Mouse (Mus musculus) kidney, postnatal 0 days (tissue): Measurements from ENCODE around the gene Golm1. TPM values are rescaled to one million over a fixed set of nuclear protein-coding genes. Genes with fewer than 3 reads are reported as not detected.
"Not testable (repeated sequence)": the region's sequence is repeated elsewhere in the genome, so short reads cannot be mapped to it uniquely, and the experiment has no call there.

Experiments used
- ATAC-seq: fragments of 200-750 bp; cut with Nextera tagmentation; replicated peaks from 2 replicates; pipeline ENCODE4 v1.8.0; 2017; ENCODE audit warnings: low read depth, moderate number of reproducible peaks, moderate TSS enrichment, moderate library complexity; ENCODE audit not compliant: low FRiP score
- DNase-seq: peaks from one replicate; pipeline ENCODE4 v3.0.0-alpha.2; 2016; ENCODE audit warnings: low spot score
- H3K27ac ChIP-seq: fragments of 300-500 bp; sonication (generic); 2 replicates; pipeline ENCODE4 v1.5.1; 2014; ENCODE audit warnings: mild to moderate bottlenecking
- H3K27me3 ChIP-seq: fragments of 300-500 bp; sonication (generic); 2 replicates; pipeline ENCODE4 v1.6.1; 2014; ENCODE audit warnings: low read length, mixed read lengths; ENCODE audit not compliant: insufficient read depth
- H3K36me3 ChIP-seq: fragments of 300-500 bp; sonication (generic); 2 replicates; pipeline ENCODE4 v1.6.1; 2014; ENCODE audit warnings: low read length, mixed read lengths; ENCODE audit not compliant: insufficient read depth
- H3K4me1 ChIP-seq: fragments of 300-500 bp; sonication (generic); replicated peaks from 2 replicates; pipeline ENCODE4 v1.6.1; 2014; ENCODE audit warnings: antibody characterized with exemption, low read length, mixed read lengths; ENCODE audit not compliant: insufficient read depth
- H3K4me2 ChIP-seq: fragments of 300-500 bp; sonication (generic); 2 replicates; pipeline ENCODE4 v1.6.1; 2014; ENCODE audit warnings: mild to moderate bottlenecking, low read length, moderate library complexity, mixed read lengths
- H3K4me3 ChIP-seq: fragments of 300-500 bp; sonication (generic); replicated peaks from 2 replicates; pipeline ENCODE4 v1.5.1; 2014; ENCODE audit warnings: low read depth, low read length
- H3K9ac ChIP-seq: fragments of 300-500 bp; sonication (generic); 2 replicates; pipeline ENCODE4 v1.6.1; 2014; ENCODE audit warnings: low read depth, low read length
- H3K9me3 ChIP-seq: fragments of 300-500 bp; sonication (generic); replicated peaks from 2 replicates; pipeline ENCODE4 v1.6.1; 2016; ENCODE audit warnings: low read length, inconsistent platforms, mixed read lengths
- CTCF ChIP-seq: IDR thresholded peaks from 2 replicates; pipeline ENCODE4 v1.5.1; 2016; ENCODE audit warnings: antibody characterized with exemption, low read depth, mild to moderate bottlenecking, moderate library complexity
- WGBS: fragments of 180-500 bp; shearing (Covaris S2); extraction: QIAGEN DNeasy Blood & Tissue Kit; methylation state at CpG from one replicate; pipeline ENCODE4 v1.1.7; 2014; 5-methylcytosine and 5-hydroxymethylcytosine counted together
- polyA plus RNA-seq: library from polyadenylated mRNA; unstranded; fragments of >200 nt; fragmentation: Nextera tagmentation; extraction: Ambion mirVana; gene quantifications from 2 replicates; pipeline ENCODE4 v1.2.1, GENCODE M21; 2015

The Golm1 gene
- polyA plus RNA-seq, 1 experiment from 2014 or later: 23.0 TPM

DNA sequence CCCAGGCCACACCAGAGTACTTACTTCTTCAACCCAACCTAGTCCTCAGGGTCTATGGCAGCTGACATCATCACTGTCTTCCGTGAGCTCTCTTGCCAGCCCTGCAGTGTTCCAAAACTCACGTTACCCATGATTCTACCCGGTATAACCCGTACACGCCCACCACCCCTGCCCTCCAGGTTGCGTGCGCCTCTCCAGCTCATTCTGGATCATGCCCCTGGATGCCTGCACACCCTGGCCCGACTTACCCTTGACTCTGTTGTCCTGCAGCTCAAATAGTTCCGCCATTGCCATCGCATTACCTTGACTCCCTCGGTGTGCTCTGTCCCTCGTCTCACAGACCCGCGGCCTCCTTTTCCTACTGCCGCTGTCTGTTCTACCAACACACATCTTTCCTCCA is 34.6 kb upstream of the Golm1 start, which contains the start of gene Spata31d1a:
Gene Spata31d1a, minus strand, starts transcription at position 101 of the 400 bp plus-strand sequence.
- H3K27me3 ChIP-seq: no peaks in the 10 kb centered on the region
- 90% methylated on average over 15 of the region's 15 CpGs for WGBS
- H3K9ac ChIP-seq: no peak within 1 kb of the TSS
- no peaks in the 10 kb centered on the region for H3K9me3 ChIP-seq
- H3K4me2 ChIP-seq: no peak within 1 kb of the TSS
- no peak for TF ChIP-seq CTCF
- no peaks in the 10 kb centered on the region for H3K36me3 ChIP-seq
- H3K4me1 ChIP-seq: no peaks in the 10 kb centered on the region
- H3K27ac ChIP-seq: no peak within 1 kb of the TSS
- H3K4me3 ChIP-seq: no peak within 1 kb of the TSS
- no peak for ATAC-seq
- no peak for DNase-seq

DNA sequence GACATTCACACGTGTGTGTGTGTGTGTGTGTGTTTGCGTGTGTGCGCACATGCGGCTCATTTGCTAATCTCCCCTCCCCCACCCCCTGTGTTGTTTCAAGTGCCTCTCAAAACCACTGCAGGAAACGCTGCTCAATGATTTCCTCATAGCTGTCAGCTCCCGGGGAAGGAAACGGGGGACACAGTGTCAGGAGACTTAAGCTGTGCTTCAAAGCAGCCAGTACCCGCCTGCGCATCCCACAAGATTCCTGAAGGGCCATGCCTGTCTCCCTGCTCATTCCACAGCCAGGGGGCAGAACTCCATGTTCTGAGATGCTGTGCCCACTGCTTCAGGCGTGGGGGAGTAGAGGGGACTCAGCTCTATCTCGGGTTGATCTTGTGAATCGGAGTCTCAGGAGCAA is 29.0 kb upstream of the Golm1 start:
- H3K27me3 ChIP-seq: no peaks in the 10 kb centered on the region
- H3K36me3 ChIP-seq: no peaks in the 10 kb centered on the region
- H3K27ac ChIP-seq: no peak overlapping the region
- H3K9ac ChIP-seq: no peak overlapping the region
- H3K4me1 ChIP-seq: no peaks in the 10 kb centered on the region
- no peak overlapping the region for H3K4me3 ChIP-seq
- H3K9me3 ChIP-seq: no peaks in the 10 kb centered on the region
- DNase-seq (peak; percentile 70), ATAC-seq (no peak; the same call in 1 of the 2 replicates)
- peak overlapping the region; percentile 7; the same call in 1 of the 2 replicates for H3K4me2 ChIP-seq
- TF ChIP-seq CTCF: peak; percentile 61
- 37% methylated on average over 12 of the region's 12 CpGs for WGBS

DNA sequence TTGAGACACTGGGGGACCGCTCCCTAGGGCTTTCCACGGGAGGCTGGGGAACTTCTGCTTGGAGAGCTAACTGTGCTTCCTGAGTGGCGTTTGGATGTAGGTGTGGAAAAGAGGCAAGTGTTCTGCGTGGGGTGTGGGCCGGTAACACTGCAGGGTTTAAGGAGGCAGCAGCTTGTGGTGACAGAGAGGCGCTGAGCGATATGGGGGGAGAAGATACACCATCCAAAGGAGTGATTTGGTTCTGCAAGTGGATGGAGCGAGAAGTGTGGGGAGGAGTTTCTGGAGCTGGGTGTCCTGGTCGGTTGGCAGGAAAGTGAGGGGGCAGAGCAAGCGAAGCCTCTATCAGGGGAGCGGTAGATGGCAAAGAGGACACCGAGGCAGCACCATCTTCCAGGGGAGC is 27.9 kb upstream of the Golm1 start:
- no peak for TF ChIP-seq CTCF

DNA sequence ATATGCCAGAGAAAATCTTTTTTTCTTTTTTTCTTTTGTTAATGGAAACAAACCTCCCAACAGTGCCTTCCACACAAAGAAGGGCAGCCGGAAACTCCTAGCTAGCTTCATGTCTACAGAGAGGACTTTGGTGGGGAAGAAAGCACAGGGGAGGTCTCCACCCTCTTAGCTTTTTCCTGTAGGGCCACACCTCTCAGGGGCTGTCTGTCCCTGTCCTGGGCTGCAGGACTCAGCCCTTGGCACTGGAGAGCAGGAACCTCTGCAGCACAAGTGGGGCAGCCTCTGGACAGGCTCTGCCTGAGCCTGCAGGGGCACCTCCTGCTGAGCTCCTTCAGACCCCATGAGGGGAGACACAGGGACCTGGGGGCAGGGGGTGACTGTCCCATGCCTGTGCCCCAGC is 24.5 kb upstream of the Golm1 start:
- H3K4me1 ChIP-seq, H3K27ac ChIP-seq, H3K4me2 ChIP-seq, H3K9me3 ChIP-seq, H3K36me3 ChIP-seq, H3K9ac ChIP-seq, H3K4me3 ChIP-seq, ATAC-seq, H3K27me3 ChIP-seq, DNase-seq: not testable (repeated sequence)
- 57% methylated on average over 1 of the region's 1 CpGs for WGBS

More for the DNA sequence above, 27.9 kb upstream of the Golm1 start:
- 82% methylated on average over 12 of the region's 12 CpGs for WGBS
- ATAC-seq (no peak), DNase-seq (no peak)
- Histone ChIP-seq H3K27ac (no peak overlapping the region), H3K4me2 (no peak overlapping the region), H3K9me3 (no peaks in the 10 kb centered on the region), H3K4me3 (no peak overlapping the region), H3K36me3 (no peaks in the 10 kb centered on the region), H3K4me1 (no peaks in the 10 kb centered on the region), H3K27me3 (no peaks in the 10 kb centered on the region), H3K9ac (no peak overlapping the region)

DNA sequence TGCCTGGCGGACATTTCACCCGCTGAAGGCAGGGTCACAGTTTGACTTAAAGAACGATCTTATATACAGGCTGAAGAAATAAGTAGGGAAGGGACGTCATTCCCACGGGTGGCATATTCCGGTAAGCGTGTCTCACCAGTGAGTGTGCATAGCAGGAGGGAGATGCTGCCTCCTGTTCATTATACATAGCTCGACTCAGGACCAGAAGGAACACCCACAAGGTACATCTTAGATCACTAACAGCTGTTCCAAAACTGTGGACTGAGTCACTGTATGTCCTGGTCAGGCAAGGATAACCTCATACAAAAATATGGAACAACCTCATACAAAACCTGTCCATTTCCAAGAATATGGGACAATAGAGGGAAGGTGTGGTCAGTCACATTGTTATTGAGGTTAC is 23.5 kb upstream of the Golm1 start:
- no peak for ATAC-seq

DNA sequence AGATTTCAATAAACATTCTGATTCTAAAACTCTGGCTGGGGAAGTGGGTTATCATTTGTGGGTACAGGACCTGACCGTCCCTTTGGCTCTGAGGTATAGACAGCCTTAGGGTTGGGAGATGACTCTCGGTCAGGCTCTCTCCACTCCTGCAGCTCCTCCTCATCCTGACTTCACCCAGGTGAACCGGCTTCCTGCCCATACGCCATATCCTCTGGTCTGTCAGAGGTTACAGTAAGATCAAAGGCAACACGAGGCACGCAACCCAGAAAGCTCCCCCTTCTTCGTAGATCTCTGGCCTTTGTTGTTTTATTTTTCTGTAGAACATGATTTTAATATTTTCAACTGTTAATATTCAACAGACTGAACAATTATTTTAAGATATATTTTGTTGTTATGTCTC is 20.2 kb upstream of the Golm1 start:
- no peak for DNase-seq
- H3K9ac ChIP-seq: no peak overlapping the region
- H3K4me2 ChIP-seq: no peak overlapping the region
- H3K27ac ChIP-seq: no peak overlapping the region
- no peaks in the 10 kb centered on the region for H3K4me1 ChIP-seq
- H3K4me3 ChIP-seq: no peak overlapping the region
- no peak for ATAC-seq
- no peaks in the 10 kb centered on the region for H3K27me3 ChIP-seq
- no peaks in the 10 kb centered on the region for H3K36me3 ChIP-seq
- TF ChIP-seq CTCF: no peak
- no peaks in the 10 kb centered on the region for H3K9me3 ChIP-seq
- WGBS: 77% methylated on average over 7 of the region's 7 CpGs

More for the DNA sequence above, 23.5 kb upstream of the Golm1 start:
- DNase-seq: no peak
- no peak overlapping the region for H3K9ac ChIP-seq
- H3K4me3 ChIP-seq: no peak overlapping the region
- no peaks in the 10 kb centered on the region for H3K27me3 ChIP-seq
- TF ChIP-seq CTCF: no peak
- WGBS: 90% methylated on average over 8 of the region's 8 CpGs
- H3K4me2 ChIP-seq: no peak overlapping the region
- no peaks in the 10 kb centered on the region for H3K4me1 ChIP-seq
- H3K36me3 ChIP-seq: no peaks in the 10 kb centered on the region
- H3K9me3 ChIP-seq: no peaks in the 10 kb centered on the region
- no peak overlapping the region for H3K27ac ChIP-seq

DNA sequence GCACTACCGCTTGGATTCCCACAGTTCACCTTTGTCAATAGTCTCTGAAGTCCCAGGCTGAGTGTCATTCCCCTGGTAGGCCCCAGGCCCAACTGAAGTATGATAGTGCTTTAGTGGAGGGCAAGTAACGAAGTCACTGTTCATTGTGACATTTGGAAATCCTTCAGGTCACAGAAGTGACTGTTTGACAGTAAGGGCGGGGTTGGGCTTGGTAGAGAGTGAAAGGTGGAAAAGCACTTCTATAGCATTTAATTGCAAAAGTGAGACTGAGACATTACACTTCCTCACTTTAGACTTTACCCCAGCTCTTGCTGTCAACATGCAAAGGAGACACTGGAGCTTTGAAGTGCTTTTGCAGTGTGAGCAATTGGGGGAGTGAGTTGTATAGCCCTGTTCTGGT is 18.4 kb upstream of the Golm1 start, which contains the start of gene 4921517D22Rik:
Gene 4921517D22Rik, minus strand, starts transcription at position 101 of the 400 bp plus-strand sequence.
- Histone ChIP-seq H3K4me3 (no peak within 1 kb of the TSS), H3K36me3 (no peaks in the 10 kb centered on the region), H3K9me3 (no peaks in the 10 kb centered on the region), H3K4me1 (no peaks in the 10 kb centered on the region), H3K27me3 (no peaks in the 10 kb centered on the region), H3K9ac (no peak within 1 kb of the TSS), H3K4me2 (no peak within 1 kb of the TSS), H3K27ac (no peak within 1 kb of the TSS)
- 92% methylated on average over 3 of the region's 3 CpGs for WGBS
- ATAC-seq: no peak
- TF ChIP-seq CTCF: no peak
- no peak for DNase-seq
